Mouse (Mus musculus): ENCODE measurements around the gene Pafah1b2.

- TF ChIP-seq CTCF (IDR thresholded peaks at IDR 0.05; ENCODE audit: insufficient read depth, low read depth, low read length), result no peak
- no peak for TF ChIP-seq POLR2A (IDR thresholded peaks at IDR 0.05; ENCODE audit: insufficient read depth, low read depth, low read length)
Measured at GRCm38 (mm10) chr9:45946872-45947183, 65.7 kb downstream of the Pafah1b2 start.

Measured in olfactory bulb, adult 2 months (tissue).